Mouse (Mus musculus) stomach, embryonic 16.5 days (tissue): ENCODE data around the gene Tesc. TPM values are rescaled to one million over a fixed set of nuclear protein-coding genes. Genes with fewer than 3 reads are reported as not detected.

Experiments used
- ATAC-seq: fragments of 200-750 bp; cut with Nextera tagmentation; 2 replicates; pipeline ENCODE4 v1.8.0; 2017; ENCODE audit warnings: moderate number of reproducible peaks, moderate TSS enrichment; ENCODE audit not compliant: insufficient read depth, low FRiP score
- H3K27ac ChIP-seq: fragments of 300-500 bp; sonication (generic); 2 replicates; pipeline ENCODE4 v1.5.1; 2014; ENCODE audit warnings: low read length
- H3K27me3 ChIP-seq: fragments of 300-500 bp; sonication (generic); 2 replicates; pipeline ENCODE4 v1.6.1; 2014; ENCODE audit warnings: low read length, control low read depth, mixed read lengths; ENCODE audit not compliant: control insufficient read depth, insufficient read depth
- H3K36me3 ChIP-seq: fragments of 300-500 bp; sonication (generic); 2 replicates; pipeline ENCODE4 v1.6.1; 2014; ENCODE audit warnings: low read length; ENCODE audit not compliant: control insufficient read depth, insufficient read depth
- H3K4me1 ChIP-seq: fragments of 300-500 bp; sonication (generic); 2 replicates; pipeline ENCODE4 v1.6.1; 2014; ENCODE audit warnings: low read length, control low read depth, mixed read lengths; ENCODE audit not compliant: control insufficient read depth, insufficient read depth
- H3K4me2 ChIP-seq: fragments of 300-500 bp; sonication (generic); 2 replicates; pipeline ENCODE4 v1.6.1; 2014; ENCODE audit warnings: low read depth, low read length, mixed read lengths
- H3K4me3 ChIP-seq: fragments of 300-500 bp; sonication (generic); replicated peaks from 2 replicates; pipeline ENCODE4 v1.5.1; 2014; ENCODE audit warnings: mild to moderate bottlenecking, low read length
- H3K9ac ChIP-seq: fragments of 300-500 bp; sonication (generic); 2 replicates; pipeline ENCODE4 v1.6.1; 2014; ENCODE audit warnings: low read length
- H3K9me3 ChIP-seq: fragments of 300-500 bp; sonication (generic); replicated peaks from 2 replicates; pipeline ENCODE4 v1.6.1; 2016; ENCODE audit warnings: low read length, control low read depth; ENCODE audit not compliant: control insufficient read depth
- whole genome bisulfite sequencing: fragments of 180-500 bp; shearing (Covaris S2); extraction: QIAGEN DNeasy Blood & Tissue Kit; methylation state at CpG from one replicate; pipeline ENCODE4 v1.1.7; 2014; 5-methylcytosine and 5-hydroxymethylcytosine counted together
- polyA plus RNA-seq: library from polyadenylated mRNA; unstranded; fragments of >200 nt; fragmentation: Nextera tagmentation; extraction: Ambion mirVana; gene quantifications from 2 replicates; pipeline ENCODE4 v1.2.1, GENCODE M21; 2015

Gene Tesc
- polyA plus RNA-seq, 1 experiment from 2014 or later: 26.1 TPM

- peak; percentile 43; the same call in 1 of the 2 replicates for ATAC-seq
- Histone ChIP-seq H3K27me3 (no peaks in the 10 kb centered on the region), H3K4me2 (no peak overlapping the region), H3K4me3 (no peak overlapping the region), H3K27ac (no peak overlapping the region), H3K36me3 (no peaks in the 10 kb centered on the region; the same call in 1 of the 2 replicates), H3K4me1 (peaks cover 5% of the 10 kb centered on the region; the same call in 1 of the 2 replicates), H3K9ac (no peak overlapping the region), H3K9me3 (no peaks in the 10 kb centered on the region)
- WGBS: 50% methylated on average over 4 of the region's 4 CpGs
Observed at GRCm38 (mm10) chr5:118067572-118067971, 40.0 kb downstream of the Tesc start.

DNA sequence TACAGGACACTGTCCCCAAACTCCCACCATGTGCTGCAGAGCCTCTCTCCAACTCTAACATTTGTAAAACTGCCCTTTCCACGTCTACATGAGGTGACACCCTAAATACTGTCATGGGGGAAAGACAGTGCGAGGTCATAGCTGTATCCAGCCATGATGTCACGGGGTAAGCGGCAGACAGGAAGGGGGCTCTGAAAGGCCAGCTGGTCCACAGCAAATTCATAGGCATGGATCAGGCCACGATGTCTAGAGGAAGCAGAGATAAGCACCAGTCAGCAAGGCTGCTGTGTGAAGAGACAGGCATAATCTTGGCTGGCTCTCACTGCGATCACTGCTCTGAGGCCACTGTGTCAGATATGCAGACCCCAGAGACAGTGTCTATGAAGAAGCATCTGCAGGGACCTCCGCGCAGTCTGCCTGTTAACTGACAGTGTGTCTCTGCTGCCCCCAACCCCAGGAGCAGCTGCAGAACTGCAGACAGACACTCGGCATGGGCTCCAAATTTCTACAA lies 40.5 kb downstream of the Tesc start:
- Histone ChIP-seq H3K9me3 (no peaks in the 10 kb centered on the region), H3K4me1 (peaks cover 4% of the 10 kb centered on the region; the same call in 1 of the 2 replicates), H3K4me2 (no peak overlapping the region), H3K27me3 (no peaks in the 10 kb centered on the region), H3K27ac (no peak overlapping the region), H3K9ac (no peak overlapping the region), H3K4me3 (no peak overlapping the region), H3K36me3 (no peaks in the 10 kb centered on the region; the same call in 1 of the 2 replicates)
- WGBS: 81% methylated on average over 9 of the region's 9 CpGs
- ATAC-seq: no peak

GRCm38 (mm10) chr5:118069315-118069714 lies 41.8 kb downstream of the Tesc start:
- Histone ChIP-seq H3K9ac (no peak overlapping the region), H3K36me3 (no peaks in the 10 kb centered on the region; the same call in 1 of the 2 replicates), H3K4me2 (no peak overlapping the region), H3K27ac (no peak overlapping the region), H3K4me3 (no peak overlapping the region), H3K27me3 (no peaks in the 10 kb centered on the region), H3K9me3 (no peaks in the 10 kb centered on the region), H3K4me1 (no peaks in the 10 kb centered on the region)
- ATAC-seq: peak; percentile 26; the same call in 1 of the 2 replicates
- WGBS: 38% methylated on average over 9 of the region's 9 CpGs

DNA sequence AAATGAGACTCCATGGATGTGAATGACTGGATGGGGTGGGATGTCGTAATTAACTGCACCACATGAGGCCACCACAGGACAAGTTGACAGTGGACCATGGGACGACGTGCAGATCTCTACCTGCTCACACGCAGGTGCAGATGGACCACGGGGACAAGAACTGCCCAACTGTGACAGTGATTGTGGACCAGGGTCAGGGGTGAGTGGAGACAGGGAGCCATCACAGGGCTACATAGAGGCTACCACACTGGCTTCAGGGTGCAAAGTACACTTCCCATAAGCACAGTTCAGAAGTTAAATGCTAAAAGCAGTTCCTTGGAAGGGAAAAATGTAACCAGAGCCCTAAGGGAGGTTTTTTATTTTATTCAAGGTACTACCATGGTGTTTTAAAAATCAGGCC lies 44.2 kb downstream of the Tesc start:
- Histone ChIP-seq H3K27me3 (no peaks in the 10 kb centered on the region), H3K4me2 (no peak overlapping the region), H3K27ac (no peak overlapping the region), H3K36me3 (peaks cover 4% of the 10 kb centered on the region; the same call in 1 of the 2 replicates), H3K4me3 (no peak overlapping the region), H3K4me1 (no peaks in the 10 kb centered on the region), H3K9ac (no peak overlapping the region; the same call in 1 of the 2 replicates), H3K9me3 (no peaks in the 10 kb centered on the region)
- WGBS: 84% methylated on average over 5 of the region's 5 CpGs
- no peak for ATAC-seq

DNA sequence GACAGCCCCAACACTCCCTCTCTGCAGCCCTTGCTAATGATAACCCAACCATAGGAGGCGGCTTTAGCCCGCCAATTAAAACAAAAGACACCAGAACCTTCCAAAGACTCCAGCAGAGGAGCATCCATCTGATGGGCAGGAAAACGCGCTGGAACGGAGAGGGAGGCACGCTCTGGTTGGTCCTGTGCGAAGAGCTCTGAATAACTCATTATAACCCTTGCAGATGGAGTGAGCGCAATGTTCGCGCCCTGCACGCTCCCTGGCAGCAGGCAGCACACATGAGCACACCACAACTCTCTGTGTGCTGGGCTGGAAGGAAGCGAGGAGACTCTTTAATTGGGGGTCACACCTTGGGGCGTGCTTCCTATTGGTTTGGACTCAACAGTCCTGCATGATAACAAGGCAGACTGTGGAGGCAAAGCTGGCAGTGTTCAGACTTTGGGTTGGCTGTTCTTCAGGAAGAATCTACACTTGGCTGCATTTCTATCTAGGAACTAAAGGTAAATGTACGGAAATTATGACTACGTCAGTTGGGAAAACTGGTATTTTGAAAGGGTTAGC lies 45.8 kb downstream of the Tesc start:
- peaks cover 4% of the 10 kb centered on the region; the same call in 1 of the 2 replicates for H3K36me3 ChIP-seq

DNA sequence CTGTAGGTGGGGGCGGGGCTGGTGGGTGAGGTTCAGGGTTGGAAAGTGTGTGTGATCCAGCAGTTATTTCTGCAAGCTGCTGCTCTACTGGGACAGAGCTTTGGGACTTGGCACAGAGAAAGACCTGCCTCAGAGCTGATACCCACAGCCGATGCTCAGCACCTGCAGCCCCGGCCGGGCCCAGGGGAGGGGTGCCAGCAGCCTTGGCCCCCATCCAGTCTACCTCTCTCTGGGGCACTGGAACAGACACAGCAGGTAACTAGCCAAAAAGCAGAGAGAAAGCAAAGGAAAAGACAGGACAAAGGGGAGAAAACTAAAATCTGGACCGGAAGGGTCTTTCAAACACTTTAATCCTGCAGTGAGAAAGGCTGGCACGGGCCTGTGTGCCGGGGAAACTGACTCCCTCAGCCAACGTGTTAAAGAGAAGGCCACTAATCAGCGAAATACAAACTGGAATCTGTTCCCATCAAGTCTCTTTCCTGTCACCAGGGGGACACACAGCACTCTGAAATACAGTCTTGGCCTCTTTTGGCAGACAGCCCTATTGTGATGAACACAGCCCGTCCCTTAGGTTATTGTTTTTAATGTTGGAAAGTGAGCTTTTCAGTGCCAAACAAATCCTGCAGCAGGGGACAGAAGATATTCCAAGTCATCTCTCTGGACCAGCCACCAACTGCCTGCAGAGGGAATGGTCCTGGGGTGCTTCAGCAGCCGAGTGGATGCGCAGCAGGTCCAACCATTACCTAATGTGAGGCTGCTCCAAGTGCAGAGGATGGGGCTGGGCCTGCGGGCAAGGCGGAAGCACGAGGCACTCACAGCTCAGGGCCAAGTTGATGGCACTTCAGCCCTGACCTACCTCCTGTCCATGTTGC lies 49.4 kb downstream of the Tesc start:
- H3K4me3 ChIP-seq: no peak overlapping the region
- H3K4me2 ChIP-seq: no peak overlapping the region
- H3K9me3 ChIP-seq: no peaks in the 10 kb centered on the region
- H3K4me1 ChIP-seq: 0 out of 2 replicates have a peak, but pooled peaks cover 3% of the 10 kb centered on the region
- H3K27ac ChIP-seq: no peak overlapping the region
- H3K9ac ChIP-seq: no peak overlapping the region
- 87% methylated on average over 15 of the region's 15 CpGs for WGBS
- peaks cover 4% of the 10 kb centered on the region; the same call in 1 of the 2 replicates for H3K36me3 ChIP-seq
- no peaks in the 10 kb centered on the region for H3K27me3 ChIP-seq
- no peak for ATAC-seq

More for the DNA sequence above, 45.8 kb downstream of the Tesc start:
- Histone ChIP-seq H3K4me1 (no peaks in the 10 kb centered on the region), H3K27me3 (no peaks in the 10 kb centered on the region), H3K4me2 (no peak overlapping the region), H3K27ac (no peak overlapping the region), H3K4me3 (no peak overlapping the region), H3K9me3 (no peaks in the 10 kb centered on the region), H3K9ac (no peak overlapping the region)
- WGBS: 90% methylated on average over 15 of the region's 15 CpGs
- no peak for ATAC-seq

- WGBS: 80% methylated on average over 6 of the region's 6 CpGs
- no peak overlapping the region for H3K9ac ChIP-seq
- peaks cover 10% of the 10 kb centered on the region; the same call in 1 of the 2 replicates for H3K4me1 ChIP-seq
- H3K27ac ChIP-seq: no peak overlapping the region
- ATAC-seq: no peak
- H3K36me3 ChIP-seq: peaks cover 4% of the 10 kb centered on the region; the same call in 1 of the 2 replicates
- no peak overlapping the region for H3K4me2 ChIP-seq
- no peak overlapping the region for H3K4me3 ChIP-seq
- no peaks in the 10 kb centered on the region for H3K9me3 ChIP-seq
- no peaks in the 10 kb centered on the region for H3K27me3 ChIP-seq
Observed at GRCm38 (mm10) chr5:118078550-118078949, 51.0 kb downstream of the Tesc start.

GRCm38 (mm10) chr5:118079354-118079753 lies 51.8 kb downstream of the Tesc start:
- Histone ChIP-seq H3K27me3 (no peaks in the 10 kb centered on the region), H3K9me3 (no peaks in the 10 kb centered on the region), H3K4me1 (peaks cover 18% of the 10 kb centered on the region), H3K9ac (no peak overlapping the region), H3K4me2 (no peak overlapping the region), H3K27ac (no peak overlapping the region), H3K36me3 (peaks cover 4% of the 10 kb centered on the region; the same call in 1 of the 2 replicates), H3K4me3 (no peak overlapping the region)
- no peak for ATAC-seq
- 66% methylated on average over 6 of the region's 6 CpGs for WGBS

DNA sequence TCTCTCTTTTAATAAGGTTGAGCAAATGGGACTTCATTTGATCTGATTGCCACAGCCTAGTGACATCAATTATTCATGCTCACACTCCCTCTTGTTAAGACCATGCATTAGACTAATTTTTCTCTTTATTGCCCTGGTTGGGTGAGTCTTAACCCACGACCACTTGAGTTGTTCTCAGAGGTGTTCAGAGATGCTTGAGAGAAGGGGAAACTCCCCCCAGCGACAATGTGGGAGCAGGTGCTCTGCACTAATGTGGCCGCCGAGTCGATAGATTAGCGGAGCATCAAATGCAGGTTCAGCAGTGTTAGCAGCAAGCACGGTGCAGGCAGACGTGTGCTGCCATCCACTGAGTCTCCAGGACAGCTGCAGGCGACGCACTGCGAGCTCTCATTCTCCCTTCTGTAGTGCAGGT lies 52.3 kb downstream of the Tesc start:
- no peak overlapping the region for H3K27ac ChIP-seq
- peaks cover 20% of the 10 kb centered on the region for H3K4me1 ChIP-seq
- peaks cover 4% of the 10 kb centered on the region; the same call in 1 of the 2 replicates for H3K36me3 ChIP-seq
- H3K9ac ChIP-seq: no peak overlapping the region
- H3K27me3 ChIP-seq: no peaks in the 10 kb centered on the region
- WGBS: 71% methylated on average over 11 of the region's 11 CpGs
- no peak for ATAC-seq
- H3K4me3 ChIP-seq: no peak overlapping the region
- H3K4me2 ChIP-seq: no peak overlapping the region
- H3K9me3 ChIP-seq: no peaks in the 10 kb centered on the region
